Mouse (Mus musculus) megakaryocyte, embryonic 14.5 days (primary cell): ENCODE measurements around the gene Pef1. TPM values are rescaled to one million over a fixed set of nuclear protein-coding genes. Genes with fewer than 3 reads are reported as not detected.
A peak's percentile ranks its signal among the peaks of the same experiment; 100 is the strongest.

Experiments
- H3K27me3 ChIP-seq: replicated peaks from 2 replicates; pipeline ENCODE3; 2012; ENCODE audit warnings: inconsistent platforms
- H3K36me3 ChIP-seq: replicated peaks from 2 replicates; pipeline ENCODE3; 2012; ENCODE audit warnings: low read length, inconsistent platforms, mixed read lengths
- H3K4me1 ChIP-seq: 2 replicates; pipeline ENCODE4 v1.6.1; 2012; ENCODE audit warnings: inconsistent platforms
- H3K4me3 ChIP-seq: replicated peaks from 2 replicates; pipeline ENCODE3; 2012; ENCODE audit warnings: moderate library complexity, mild to moderate bottlenecking, inconsistent platforms
- H3K9me3 ChIP-seq: 2 replicates; pipeline ENCODE4 v1.6.1; 2012; ENCODE audit warnings: inconsistent platforms
- FLI1 ChIP-seq: IDR thresholded peaks from 2 replicates; pipeline ENCODE4 v1.6.1; 2012; ENCODE audit warnings: low read length, inconsistent platforms, mixed read lengths
- GATA1 ChIP-seq: IDR thresholded peaks from 3 replicates; pipeline ENCODE4 v1.6.1; 2012; ENCODE audit warnings: mixed read lengths, low read length, inconsistent platforms, borderline replicate concordance
- polyA plus RNA-seq: library from polyadenylated mRNA; stranded (reverse); fragments of >175 nt; gene quantifications from 2 replicates; pipeline ENCODE4 v1.2.3, GENCODE M21; 2012; ENCODE audit warnings: low replicate concordance; ENCODE audit not compliant: insufficient read depth

Gene Pef1
- polyA plus RNA-seq, 1 experiment: 27.1 TPM

DNA sequence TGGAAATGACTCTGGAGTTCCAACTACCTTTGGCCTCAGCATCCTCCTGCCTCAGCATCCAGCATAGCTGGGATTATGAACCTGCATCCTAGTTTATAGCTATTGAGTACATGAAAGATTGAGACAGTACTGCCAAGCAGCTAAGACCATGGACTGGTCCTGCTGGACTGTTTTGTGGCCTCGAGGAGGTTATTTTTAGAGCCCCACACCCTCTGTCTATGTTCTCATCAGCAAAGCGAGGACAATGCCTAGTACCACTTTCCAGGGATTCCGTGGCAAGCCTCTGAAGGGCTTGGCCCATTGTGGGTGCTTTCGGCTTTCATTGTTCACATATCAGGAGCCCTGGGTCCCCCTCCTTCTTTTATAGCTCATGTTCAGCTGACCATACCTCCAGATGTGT lies 68.0 kb downstream of the Pef1 start:
- Histone ChIP-seq H3K27me3 (peaks cover 93% of the 10 kb centered on the region), H3K36me3 (no peaks in the 10 kb centered on the region), H3K4me1 (peaks cover 13% of the 10 kb centered on the region; the same call in 1 of the 2 replicates), H3K4me3 (no peak overlapping the region), H3K9me3 (no peaks in the 10 kb centered on the region)
- TF ChIP-seq GATA1: no peak
- TF ChIP-seq FLI1: no peak

DNA sequence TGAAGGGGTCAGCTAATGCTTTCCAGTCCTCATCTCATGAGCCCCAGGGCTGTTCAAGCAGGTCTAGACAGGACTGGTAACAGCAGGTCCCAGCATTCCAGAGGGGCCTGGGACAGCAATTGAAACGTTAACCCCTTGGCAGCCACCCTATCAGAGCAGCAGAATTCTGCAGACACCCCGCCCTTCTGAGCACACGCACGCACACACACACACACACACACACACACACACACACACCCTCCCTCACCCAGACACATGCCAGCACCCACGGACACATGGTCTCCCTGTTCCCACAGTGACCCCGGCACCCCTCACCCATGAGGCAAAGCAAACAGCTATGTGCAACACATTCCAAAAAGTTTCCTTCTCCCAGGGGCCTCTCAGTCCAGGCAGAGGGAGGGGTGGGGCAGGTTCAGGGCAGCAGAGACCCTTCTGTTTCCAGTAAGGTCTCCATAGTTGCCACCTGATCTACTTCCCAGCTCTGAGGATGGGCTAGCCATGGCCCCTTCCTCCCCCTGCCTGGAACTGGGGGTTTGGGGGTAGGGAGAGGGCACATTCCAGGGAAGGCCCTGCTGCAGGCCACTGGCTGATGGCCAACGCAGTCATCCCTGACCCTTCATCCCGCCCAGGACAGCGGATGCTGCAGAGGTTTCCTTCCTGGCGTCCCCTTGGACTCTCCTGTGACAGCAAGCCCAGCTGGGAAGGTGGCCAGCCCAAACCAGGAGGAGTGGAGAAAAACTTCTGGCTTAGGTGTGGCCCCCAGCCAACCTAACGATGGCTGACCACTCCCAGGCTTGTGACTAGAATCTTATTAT lies 69.8 kb downstream of the Pef1 start:
- no peaks in the 10 kb centered on the region for H3K36me3 ChIP-seq
- TF ChIP-seq FLI1: no peak
- TF ChIP-seq GATA1: no peak
- no peak overlapping the region for H3K4me3 ChIP-seq
- H3K4me1 ChIP-seq: peaks cover 16% of the 10 kb centered on the region; the same call in 1 of the 2 replicates
- H3K9me3 ChIP-seq: no peaks in the 10 kb centered on the region
- peaks cover 94% of the 10 kb centered on the region for H3K27me3 ChIP-seq

DNA sequence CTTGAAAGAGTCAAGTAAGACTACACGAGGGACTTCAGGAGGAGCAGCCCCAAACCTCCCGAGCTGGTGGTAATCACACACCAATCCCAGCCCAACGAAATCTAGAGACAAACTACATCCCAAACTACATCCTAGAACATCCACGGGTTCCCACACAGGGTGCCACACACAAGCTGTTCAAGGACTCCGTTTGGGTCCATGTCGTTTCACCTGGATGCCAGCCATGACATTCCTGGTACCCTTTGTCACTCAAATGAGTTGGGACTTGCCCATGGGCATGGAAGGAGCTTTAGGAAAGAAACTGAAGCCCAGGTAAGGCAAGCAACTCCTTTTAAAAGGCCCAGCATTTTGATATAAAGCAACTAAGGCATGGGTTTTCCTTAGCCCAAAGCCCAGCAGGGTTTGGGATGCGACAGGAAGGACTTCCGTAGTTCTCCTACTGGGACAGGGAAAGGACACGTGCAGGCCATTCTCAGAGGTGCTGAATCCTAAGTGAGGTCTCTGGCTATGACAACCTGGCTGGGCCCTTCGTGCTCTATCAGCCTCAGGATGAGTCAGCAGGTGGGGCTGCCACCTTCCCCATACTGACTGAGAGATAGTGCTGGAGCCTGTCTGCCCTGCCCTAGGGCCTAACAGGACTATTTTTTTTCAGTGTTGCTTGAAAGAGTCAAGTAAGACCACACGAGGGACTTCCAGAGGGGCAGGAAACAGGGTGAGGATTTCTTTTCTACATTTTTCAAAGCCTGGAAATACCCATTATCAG lies 70.9 kb downstream of the Pef1 start:
- H3K27me3 ChIP-seq: peaks cover 92% of the 10 kb centered on the region
- H3K4me3 ChIP-seq: no peak overlapping the region
- H3K36me3 ChIP-seq: no peaks in the 10 kb centered on the region
- H3K4me1 ChIP-seq: peaks cover 12% of the 10 kb centered on the region; the same call in 1 of the 2 replicates
- TF ChIP-seq GATA1 (no peak), FLI1 (no peak)
- H3K9me3 ChIP-seq: no peaks in the 10 kb centered on the region

DNA sequence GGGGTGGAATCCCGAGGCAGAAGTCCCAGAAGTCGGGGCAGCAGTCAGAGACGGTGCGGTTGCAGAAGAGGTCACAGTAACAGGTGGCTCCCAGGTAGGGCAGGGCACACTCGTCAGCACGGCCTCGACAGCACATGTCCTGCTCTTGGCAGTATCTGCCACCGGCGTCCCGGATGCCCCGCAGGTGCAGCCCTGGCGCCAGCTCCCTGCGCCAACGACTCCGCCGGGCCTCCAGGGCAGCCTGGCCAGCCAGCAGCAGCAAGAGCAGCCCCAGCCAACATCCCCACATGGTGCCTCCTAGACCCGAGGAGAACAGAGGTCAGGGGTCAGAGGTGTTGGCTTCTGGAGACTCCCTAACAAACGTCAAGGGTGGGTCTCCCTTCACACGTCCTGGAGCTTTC lies 71.6 kb downstream of the Pef1 start:
- Histone ChIP-seq H3K4me1 (peaks cover 10% of the 10 kb centered on the region; the same call in 1 of the 2 replicates), H3K4me3 (no peak overlapping the region), H3K27me3 (peaks cover 91% of the 10 kb centered on the region), H3K36me3 (no peaks in the 10 kb centered on the region), H3K9me3 (no peaks in the 10 kb centered on the region)
- TF ChIP-seq FLI1: no peak
- no peak for TF ChIP-seq GATA1

DNA sequence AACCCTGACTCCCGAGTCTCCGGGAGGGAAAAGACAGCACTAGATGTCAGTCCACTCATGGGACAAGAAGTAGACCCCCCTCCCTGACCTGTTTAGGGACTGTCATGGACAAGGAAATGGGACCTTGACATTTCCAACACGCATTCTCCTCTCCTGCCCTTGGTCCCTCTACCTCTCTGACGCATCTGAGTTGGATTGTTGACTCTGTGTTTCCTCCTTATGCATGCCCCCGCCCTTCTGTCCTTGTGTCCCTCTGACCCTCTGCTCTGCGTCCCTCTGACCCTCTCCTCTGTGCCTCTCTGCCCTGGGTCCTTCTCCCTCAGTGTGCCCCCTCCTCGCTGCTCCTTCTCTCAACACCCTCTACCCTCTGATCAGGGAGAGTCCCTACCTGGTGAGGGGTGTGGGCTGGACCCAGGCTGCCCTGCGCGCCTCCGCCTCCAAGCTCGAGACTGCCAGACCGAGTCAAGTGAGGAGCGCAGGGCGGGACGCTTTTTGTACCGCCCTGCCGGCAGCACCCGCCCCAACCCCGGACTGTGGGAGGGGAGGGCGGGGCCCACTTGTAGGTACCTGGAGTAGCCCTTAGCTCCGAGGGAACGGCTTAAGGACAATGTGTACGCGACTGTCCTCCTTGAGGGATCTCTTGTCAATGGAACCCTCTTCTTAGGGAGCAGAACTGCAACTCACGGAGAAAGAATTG lies 72.1 kb downstream of the Pef1 start:
- Histone ChIP-seq H3K36me3 (no peaks in the 10 kb centered on the region), H3K4me3 (peak overlapping the region; percentile 71), H3K4me1 (peaks cover 10% of the 10 kb centered on the region; the same call in 1 of the 2 replicates), H3K9me3 (no peaks in the 10 kb centered on the region), H3K27me3 (peaks cover 88% of the 10 kb centered on the region)
- TF ChIP-seq FLI1 (no peak), GATA1 (no peak)

DNA sequence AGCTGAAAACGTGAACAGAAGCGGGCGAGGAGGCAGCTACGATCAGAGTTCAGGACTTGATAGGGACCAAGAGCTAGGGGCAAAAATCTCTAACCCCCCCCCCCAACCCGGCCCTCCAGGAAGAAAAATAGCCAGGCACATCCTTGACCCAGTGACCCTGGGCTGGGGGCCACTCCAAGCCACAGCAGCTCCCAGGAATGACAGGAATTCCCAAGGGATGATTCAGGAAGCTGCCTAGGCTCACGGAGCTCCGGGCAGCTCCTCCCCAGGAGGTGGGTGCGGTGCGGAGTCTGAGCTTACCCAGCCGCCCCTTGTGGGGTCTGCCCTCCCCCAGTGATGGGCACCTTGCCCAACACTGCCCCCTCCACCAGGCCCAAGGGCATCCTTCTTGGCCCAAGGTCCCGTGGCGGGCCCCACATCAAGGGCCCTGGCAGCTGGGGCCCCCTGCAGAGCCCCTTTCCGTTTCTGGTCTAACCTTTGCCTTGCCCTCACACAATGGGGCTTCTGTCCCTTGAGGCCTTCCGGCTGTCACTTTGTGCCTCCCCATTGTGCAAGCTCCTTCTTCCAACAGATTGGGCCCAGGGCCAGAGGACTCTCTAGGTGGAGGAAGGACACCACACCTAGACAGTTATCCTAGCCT lies 72.8 kb downstream of the Pef1 start, which contains the start of gene Tinagl1:
Gene Tinagl1 (minus strand): TSS at position 51 of the 640 bp plus-strand sequence.
- no peaks in the 10 kb centered on the region for H3K9me3 ChIP-seq
- H3K4me3 ChIP-seq: peak within 1 kb of the TSS; percentile 71
- TF ChIP-seq FLI1 (no peak), GATA1 (no peak)
- H3K27me3 ChIP-seq: peaks cover 88% of the 10 kb centered on the region
- no peaks in the 10 kb centered on the region for H3K36me3 ChIP-seq
- H3K4me1 ChIP-seq: peaks cover 10% of the 10 kb centered on the region; the same call in 1 of the 2 replicates

DNA sequence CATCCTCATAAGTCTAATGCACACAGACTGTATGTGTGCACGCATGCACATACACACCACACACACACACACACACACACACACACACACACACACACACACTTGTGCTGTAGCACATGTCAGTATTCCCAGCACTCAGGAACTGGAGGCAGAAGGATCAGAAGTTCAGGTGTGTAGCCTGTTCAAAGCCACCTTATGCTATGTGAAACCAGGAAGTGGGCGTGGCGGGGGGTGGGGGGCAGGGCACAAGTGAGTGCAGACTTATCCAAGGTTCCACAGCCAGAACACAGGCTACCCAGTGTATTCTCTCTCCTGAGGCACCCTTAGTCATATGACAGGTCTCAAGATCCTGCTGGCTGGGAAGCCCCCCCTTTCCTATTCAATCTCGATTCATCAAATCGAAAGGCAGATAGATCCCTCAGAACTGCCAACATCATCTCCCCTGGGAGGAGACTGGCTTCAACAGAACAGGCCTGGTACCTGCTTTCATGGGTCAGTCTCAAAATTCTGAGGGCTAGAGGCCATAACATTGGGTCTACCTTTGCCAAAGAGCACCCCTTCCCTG lies 73.9 kb downstream of the Pef1 start:
- Histone ChIP-seq H3K4me1 (peaks cover 10% of the 10 kb centered on the region; the same call in 1 of the 2 replicates), H3K36me3 (no peaks in the 10 kb centered on the region), H3K9me3 (no peaks in the 10 kb centered on the region), H3K4me3 (no peak overlapping the region), H3K27me3 (peaks cover 87% of the 10 kb centered on the region)
- TF ChIP-seq GATA1: no peak
- no peak for TF ChIP-seq FLI1

DNA sequence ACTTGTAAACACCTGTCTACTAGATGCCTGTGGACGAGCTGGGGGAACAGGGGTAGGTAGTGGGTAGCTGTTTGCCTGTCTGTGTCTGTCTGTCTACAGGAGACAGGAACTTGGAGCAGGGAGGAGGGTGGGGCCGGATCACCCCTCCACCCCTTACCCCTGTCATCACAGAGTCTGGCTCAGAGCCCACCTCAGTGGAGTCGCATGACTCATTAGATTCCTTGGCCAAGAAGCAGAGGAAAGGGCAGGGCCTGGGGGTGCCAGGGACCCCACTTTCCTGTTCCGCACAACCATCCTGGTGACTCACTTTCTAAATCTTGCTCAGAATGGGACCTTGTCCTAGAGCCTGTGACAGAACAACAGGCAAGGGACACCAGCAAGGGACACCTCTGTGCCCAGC lies 74.7 kb downstream of the Pef1 start:
- TF ChIP-seq GATA1 (no peak), FLI1 (no peak)
- H3K36me3 ChIP-seq: no peaks in the 10 kb centered on the region
- H3K4me3 ChIP-seq: no peak overlapping the region
- H3K27me3 ChIP-seq: peaks cover 88% of the 10 kb centered on the region
- no peaks in the 10 kb centered on the region for H3K9me3 ChIP-seq
- H3K4me1 ChIP-seq: peaks cover 14% of the 10 kb centered on the region

DNA sequence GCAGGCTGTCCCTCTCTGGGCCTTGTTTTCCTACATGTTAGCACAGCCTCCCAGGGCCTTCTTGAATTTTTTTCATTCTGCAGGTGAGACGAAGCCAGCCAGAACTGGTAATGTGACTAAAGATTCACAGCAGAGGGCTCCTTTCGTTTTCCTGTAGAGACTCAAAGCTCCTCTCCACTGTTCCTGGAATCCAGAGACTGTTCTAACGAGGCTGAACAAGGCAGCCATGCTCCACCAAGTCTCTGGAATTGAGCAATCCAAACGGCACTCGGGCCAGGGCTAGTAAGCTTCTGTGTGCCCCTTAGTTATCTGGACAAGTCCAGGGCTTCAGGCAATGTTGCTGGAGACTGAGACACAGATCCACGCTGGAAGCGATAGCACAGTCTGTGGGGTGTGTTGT lies 75.2 kb downstream of the Pef1 start:
- peaks cover 14% of the 10 kb centered on the region for H3K4me1 ChIP-seq
- no peak overlapping the region for H3K4me3 ChIP-seq
- TF ChIP-seq GATA1 (no peak), FLI1 (no peak)
- peaks cover 88% of the 10 kb centered on the region for H3K27me3 ChIP-seq
- H3K36me3 ChIP-seq: no peaks in the 10 kb centered on the region
- H3K9me3 ChIP-seq: no peaks in the 10 kb centered on the region

Other genes starting within 250 kb of the Pef1 start
- 0.43 TPM in 1 of 2 replicates, not detected in the other for gene Spocd1, start 173.3 kb upstream of the Pef1 start, polyA plus RNA-seq
- 2.6 and 11.0 TPM in 2 replicates for gene Adgrb2, start 117.7 kb upstream of the Pef1 start, polyA plus RNA-seq
- 5.1 and 5.5 TPM in 2 replicates for gene Col16a1, start 54.7 kb upstream of the Pef1 start, polyA plus RNA-seq
- gene Hcrtr1, start 36.8 kb downstream of the Pef1 start, polyA plus RNA-seq: not detected in 2 replicates
- gene Tinagl1, start 72.6 kb downstream of the Pef1 start, polyA plus RNA-seq: 1.2 TPM in 1 of 2 replicates, not detected in the other
- 0.11 TPM in 1 of 2 replicates, not detected in the other for gene Gm853, start 119.8 kb downstream of the Pef1 start, polyA plus RNA-seq
- gene Serinc2, start 176.6 kb downstream of the Pef1 start, polyA plus RNA-seq: 0.39 TPM in 1 of 2 replicates, not detected in the other
- 0.88 TPM in 1 of 2 replicates, not detected in the other for gene Fabp3, start 206.0 kb downstream of the Pef1 start, polyA plus RNA-seq
- 1.5 TPM in 1 of 2 replicates, not detected in the other for gene Gm10570, start 206.1 kb downstream of the Pef1 start, polyA plus RNA-seq